Mouse (Mus musculus) left cerebral cortex, adult 2 months (tissue): ENCODE measurements around the gene Lrrc1. TPM values are rescaled to one million over a fixed set of nuclear protein-coding genes. Genes with fewer than 3 reads are reported as not detected.

Source experiments
- DNase-seq, 2 experiments: peaks; one replicate each; pipeline ENCODE4 v3.0.0; 2021 to 2022; ENCODE audit warnings: low spot score in 2 of 2, mixed read lengths in 1 of 2; ENCODE audit errors: extremely low spot score in 1 of 2
- H3K27ac ChIP-seq: fragments of 200-600 bp; 2 replicates; pipeline ENCODE4 v1.8.1; 2022
- H3K4me3 ChIP-seq: fragments of 200-600 bp; 2 replicates; pipeline ENCODE4 v1.8.1; 2022
- CTCF ChIP-seq: fragments of 200-600 bp; IDR thresholded peaks from 2 replicates; pipeline ENCODE4 v1.8.1; 2022; ENCODE audit warnings: antibody characterized with exemption, mild to moderate bottlenecking, moderate library complexity
- intact Hi-C: fragments of 180-260 bp; cut with DNase I; formaldehyde crosslinking; loops from one replicate; pipeline ENCODE4 v1.15.1; 2025
- total RNA-seq, 2 experiments: library from RNA; stranded (reverse); gene quantifications; 2 replicates each; pipeline ENCODE4 v1.2.3; 2021

Gene Lrrc1
- total RNA-seq, 2 experiments from 2014 or later = 5.7 to 6.1 TPM

DNA sequence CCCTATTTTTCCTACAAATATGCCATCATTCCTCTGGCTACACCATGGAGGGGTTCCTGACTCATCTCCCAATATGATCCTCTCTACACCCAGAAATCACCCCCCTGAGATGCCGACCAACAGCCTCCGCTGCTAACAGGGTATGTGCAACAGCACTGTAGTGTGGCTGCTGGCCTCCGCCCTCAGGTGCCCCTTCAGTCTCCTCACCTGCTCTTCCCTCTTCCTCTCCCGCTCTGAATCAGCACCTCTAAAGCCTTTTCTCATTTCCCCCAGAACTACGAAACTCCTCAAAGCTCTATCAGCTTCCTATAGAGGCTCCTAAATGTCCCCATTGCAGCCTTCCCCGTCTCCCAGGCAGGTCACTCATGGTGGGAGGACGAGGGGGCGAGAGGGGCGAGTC lies 5.4 kb downstream of the Lrrc1 start:
- intact Hi-C loops = no loop called here
- no peak for TF ChIP-seq CTCF

DNA sequence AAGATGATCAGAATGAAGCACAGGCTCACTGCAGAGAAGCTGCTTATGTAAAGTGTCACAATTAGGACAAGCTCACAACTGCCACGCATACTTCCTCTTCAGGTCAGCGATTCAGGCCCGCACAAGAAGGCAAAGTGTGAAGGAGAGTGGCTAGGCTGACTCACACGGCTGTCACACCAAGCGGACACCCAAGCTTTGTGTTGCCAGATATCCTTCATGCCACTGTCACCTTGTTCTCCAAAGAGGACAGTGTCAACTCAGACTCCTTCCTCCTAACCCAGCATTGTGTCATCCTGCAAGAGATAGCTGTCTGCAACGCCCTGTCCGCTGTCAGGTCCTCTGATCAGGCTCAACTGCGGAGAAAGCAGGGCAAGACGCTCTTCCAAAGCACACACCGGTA lies 7.3 kb downstream of the Lrrc1 start:
- intact Hi-C loops = no loop called here
- H3K27ac ChIP-seq = no peak overlapping the region
- TF ChIP-seq CTCF = no peak
- no peak for DNase-seq
- H3K4me3 ChIP-seq = no peak overlapping the region

More for the DNA sequence above, 5.4 kb downstream of the Lrrc1 start:
- Histone ChIP-seq H3K4me3 (no peak overlapping the region), H3K27ac (no peak overlapping the region)
- no peak for DNase-seq

DNA sequence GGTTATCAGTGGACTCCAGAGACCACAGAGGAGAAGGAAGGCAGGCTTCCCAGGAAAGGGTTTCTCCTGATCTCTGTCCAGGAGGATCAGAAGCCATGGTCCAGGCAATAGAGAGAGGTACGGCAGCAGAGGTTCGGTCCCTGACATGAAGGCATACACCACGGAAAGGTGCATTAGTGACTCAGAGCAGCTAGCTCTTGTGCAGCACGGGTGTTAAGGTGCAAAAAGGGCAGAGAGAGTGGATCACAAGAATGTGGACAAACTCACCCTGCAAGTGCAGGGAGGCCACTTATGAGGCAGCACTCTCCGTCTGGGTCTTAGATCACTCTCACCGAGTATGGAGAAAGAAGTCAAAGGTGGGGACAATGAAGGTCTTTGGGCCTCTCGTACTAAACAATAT lies 7.8 kb downstream of the Lrrc1 start:
- intact Hi-C loops = no loop called here
- DNase-seq = no peak

DNA sequence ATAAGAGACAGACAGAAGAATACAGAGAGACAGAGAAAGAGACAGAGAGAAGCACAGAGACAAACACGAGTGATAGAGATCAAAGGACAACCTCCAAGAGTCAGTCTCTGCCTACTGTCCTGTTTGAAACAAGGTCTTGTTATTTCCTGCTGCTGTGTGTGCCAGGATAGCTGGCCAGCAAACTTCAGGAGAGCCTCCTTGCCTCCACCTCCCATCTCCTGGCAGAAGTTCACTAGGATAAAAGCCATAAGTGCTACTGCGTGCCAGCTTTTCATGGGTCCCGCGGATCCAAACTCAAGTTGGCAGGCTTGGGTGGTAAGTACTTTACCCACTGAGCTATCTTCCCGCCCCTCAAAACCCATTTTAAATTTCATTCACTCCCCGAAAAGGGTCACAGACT lies 8.4 kb downstream of the Lrrc1 start:
- Histone ChIP-seq H3K4me3 (no peak overlapping the region), H3K27ac (no peak overlapping the region)
- no peak for DNase-seq
- intact Hi-C loops = no loop called here
- no peak for TF ChIP-seq CTCF

More for the DNA sequence above, 7.8 kb downstream of the Lrrc1 start:
- Histone ChIP-seq H3K27ac (no peak overlapping the region), H3K4me3 (no peak overlapping the region)
- TF ChIP-seq CTCF = no peak

DNA sequence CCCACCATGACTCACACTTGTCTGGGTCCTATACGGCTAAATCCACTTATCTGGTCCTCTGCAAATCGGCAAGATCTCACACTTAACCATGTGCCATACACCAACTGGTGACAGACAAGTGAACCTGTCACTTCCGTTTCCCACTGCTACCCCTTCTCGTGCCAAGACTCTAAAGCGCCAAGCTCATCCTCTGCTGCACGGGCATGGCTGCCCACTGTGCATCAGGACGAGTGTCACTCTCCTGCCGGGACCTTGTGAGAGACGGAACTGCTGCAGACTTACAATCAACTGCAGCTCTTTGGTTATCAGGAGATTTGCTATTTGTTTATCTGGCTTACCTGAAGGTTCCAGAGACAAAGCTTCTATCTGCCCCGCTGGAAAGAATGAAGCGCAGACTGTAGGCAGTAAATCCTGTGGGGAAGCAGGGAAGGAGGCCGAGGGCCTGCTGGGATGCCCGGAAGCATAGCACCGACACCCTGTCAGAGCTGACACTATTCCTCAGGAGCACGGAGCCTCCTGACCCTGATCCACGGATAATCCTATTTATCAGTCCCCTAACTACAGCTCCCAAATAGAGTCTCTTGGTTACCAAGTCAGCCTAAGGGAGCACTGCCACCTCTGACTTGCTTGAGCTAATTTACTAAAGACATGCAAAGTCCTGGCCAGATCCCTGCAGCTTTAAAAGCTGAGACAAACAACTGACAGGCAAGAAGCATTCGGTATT lies 9.5 kb downstream of the Lrrc1 start:
- no peak for DNase-seq
- intact Hi-C loops = no loop called here
- no peak overlapping the region for H3K27ac ChIP-seq
- no peak overlapping the region for H3K4me3 ChIP-seq
- TF ChIP-seq CTCF = no peak

DNA sequence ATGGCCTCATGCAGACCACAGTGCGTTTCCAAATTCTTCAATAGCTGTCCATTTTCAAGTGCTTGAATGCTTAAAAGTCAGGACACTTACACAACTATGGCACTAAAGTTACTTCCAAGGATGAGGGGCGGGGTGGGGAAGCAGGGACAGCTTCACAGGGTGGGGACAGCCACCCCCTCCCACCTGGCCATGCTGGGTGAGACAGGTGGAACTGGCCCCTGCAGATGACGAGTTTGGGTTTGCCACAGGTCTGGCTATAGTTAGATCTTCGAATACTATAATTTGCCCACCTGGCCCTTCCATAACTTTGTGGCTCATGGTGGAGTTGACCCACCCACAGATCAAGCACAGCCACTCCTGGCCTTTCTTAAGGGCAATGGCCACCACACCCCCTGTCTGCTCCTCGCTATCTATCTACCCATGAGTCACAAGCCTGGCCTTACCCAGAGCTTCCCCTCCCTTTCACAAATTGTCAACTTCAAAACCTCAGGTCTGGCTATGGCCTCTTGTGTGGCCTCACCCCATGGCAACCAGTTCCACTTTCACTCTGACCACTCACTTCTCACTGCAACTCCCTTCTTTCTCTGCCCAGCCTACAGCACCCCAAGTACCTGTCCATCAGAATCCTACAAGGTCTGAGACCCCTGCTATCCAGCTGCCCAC lies 16.2 kb downstream of the Lrrc1 start:
- intact Hi-C loops = no loop called here
- no peak overlapping the region for H3K27ac ChIP-seq
- DNase-seq = no peak
- H3K4me3 ChIP-seq = no peak overlapping the region
- TF ChIP-seq CTCF = no peak

DNA sequence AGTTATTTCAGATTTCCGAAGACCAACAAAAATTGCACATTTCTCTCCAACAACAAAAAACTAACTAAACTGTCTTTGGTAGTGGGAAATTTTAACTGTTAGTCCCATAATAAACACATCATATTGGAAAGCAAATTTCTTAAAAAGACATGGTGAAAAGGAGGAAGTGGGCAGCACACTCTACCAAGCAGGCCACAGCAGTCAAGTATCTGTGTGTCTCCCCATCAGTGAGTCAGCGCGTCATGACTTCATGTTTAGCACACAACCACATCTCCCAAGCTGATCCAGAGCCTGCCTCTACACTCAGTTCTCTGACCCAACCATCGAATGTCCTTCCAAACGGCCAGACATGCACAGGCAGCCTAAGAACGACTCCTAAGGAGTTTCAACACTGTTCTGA lies 17.5 kb downstream of the Lrrc1 start:
- DNase-seq = no peak
- intact Hi-C loops = no loop called here
- Histone ChIP-seq H3K27ac (no peak overlapping the region), H3K4me3 (no peak overlapping the region)
- TF ChIP-seq CTCF = no peak

DNA sequence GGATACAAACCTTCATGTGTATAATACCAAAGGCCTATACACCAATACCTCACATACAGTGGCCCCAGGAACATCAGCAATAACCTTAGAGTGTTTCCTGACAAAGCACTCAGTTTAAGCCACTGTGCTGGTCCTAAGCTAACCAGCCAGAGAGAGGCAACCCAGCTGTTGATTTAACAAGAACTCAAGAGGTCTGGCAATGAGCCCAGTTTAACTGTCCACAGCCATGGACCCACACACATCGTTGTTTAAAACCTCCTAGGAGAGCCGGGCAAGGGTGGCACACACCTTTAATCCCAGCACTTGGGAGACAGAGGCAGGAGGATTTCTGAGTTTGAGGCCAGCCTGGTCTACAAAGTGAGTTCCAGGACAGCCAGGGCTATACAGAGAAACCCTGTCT lies 18.0 kb downstream of the Lrrc1 start:
- DNase-seq = no peak
- TF ChIP-seq CTCF = no peak
- intact Hi-C loops = no loop called here
- no peak overlapping the region for H3K27ac ChIP-seq
- no peak overlapping the region for H3K4me3 ChIP-seq

DNA sequence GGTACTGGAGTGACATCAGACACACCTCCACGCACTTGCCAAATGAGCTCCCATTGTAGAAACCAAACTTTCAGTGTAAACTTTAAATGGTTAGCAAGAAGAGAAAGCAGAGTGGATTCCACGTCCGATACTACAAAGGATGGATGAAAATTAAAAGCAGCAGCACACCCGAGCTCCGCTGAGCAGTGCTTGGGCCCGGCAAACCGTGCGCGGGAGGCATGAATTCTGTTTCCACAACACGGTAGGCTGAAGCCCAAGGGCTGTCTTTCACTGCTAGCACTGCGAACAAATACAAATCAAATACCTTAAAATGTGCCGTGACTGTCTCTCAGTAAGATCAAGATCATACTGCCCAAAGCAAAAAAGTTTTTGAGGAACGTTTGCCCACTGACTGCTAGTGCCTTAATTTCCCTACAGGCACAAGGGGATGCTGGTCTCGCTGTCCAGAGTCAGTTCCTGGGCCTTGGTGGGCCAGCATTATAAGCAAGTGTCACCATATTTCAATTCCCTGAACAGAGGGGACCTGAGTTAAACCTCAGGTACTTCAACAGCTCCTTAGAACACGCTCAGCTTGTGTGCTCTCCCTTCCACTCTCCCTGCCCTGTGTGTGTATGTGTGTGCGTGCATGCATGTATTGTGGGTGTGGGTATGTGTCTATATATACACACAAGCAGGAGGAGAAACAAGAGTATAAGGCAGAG lies 18.9 kb downstream of the Lrrc1 start:
- no peak overlapping the region for H3K4me3 ChIP-seq
- DNase-seq = no peak
- TF ChIP-seq CTCF = no peak
- H3K27ac ChIP-seq = no peak overlapping the region
- intact Hi-C loops = no loop called here

DNA sequence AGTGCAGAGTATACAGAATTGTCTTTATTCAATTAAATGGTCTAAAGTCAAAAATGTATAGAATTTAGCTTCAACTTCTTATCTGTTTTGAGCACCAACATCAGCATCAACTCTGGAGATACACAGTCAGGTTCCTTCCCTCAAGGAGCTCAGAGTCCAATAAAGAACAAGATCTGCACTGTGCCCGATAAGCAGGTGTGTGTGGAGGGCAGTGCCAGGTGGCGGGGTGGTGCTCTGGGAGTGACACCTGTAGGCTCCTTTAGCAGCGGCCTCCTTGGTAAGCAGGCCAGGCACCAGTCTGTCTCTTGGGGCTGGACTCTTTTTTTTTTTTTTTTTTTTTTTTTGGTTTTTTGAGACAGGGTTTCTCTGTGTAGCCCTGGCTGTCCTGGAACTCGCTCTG lies 20.9 kb downstream of the Lrrc1 start:
- no peak overlapping the region for H3K27ac ChIP-seq
- H3K4me3 ChIP-seq = no peak overlapping the region
- no peak for DNase-seq
- no peak for TF ChIP-seq CTCF
- intact Hi-C loops = no loop called here

DNA sequence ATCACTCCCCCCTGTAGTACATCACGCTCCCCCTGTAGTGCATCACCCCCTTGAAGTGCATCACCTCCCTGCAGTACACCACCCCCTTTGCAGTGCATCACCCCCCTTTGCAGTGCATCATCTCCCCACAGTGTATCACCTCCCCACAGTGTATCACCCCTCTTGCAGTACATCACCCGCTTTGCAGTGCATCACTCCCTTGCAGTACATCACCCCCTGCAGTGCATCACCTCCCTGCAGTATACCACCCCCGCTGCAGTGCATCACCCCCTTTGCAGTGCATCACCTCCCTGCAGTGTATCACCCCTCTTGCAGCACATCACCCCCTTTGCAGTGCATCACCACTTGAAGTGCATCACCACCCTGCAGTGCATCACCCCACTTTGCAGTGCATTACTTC lies 22.2 kb downstream of the Lrrc1 start:
- DNase-seq = no peak
- no peak for TF ChIP-seq CTCF
- intact Hi-C loops = no loop called here

DNA sequence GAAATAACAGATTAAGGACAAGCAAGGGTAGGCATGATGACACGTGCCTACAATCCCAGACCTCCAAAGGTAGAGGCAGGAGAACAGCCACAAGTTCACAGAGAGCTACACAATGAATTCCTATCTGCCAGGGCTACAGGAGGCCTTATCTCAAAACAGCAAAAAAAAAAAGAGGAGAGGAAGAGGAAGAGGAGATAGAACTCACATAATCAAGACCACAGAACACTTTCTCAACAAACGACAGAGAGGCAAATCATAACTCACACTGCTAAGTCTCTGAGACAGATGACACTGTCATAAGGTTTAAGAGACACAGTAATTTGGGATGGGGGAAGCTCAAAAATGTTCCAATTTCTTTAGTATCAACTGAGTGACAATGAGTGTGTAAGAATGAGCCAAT lies 25.5 kb downstream of the Lrrc1 start:
- intact Hi-C loops = no loop called here
- TF ChIP-seq CTCF = no peak
- H3K4me3 ChIP-seq = no peak overlapping the region
- H3K27ac ChIP-seq = no peak overlapping the region
- DNase-seq = no peak

More for the DNA sequence above, 22.2 kb downstream of the Lrrc1 start:
- no peak overlapping the region for H3K4me3 ChIP-seq
- no peak overlapping the region for H3K27ac ChIP-seq
